Mouse (Mus musculus) adipocyte (in vitro differentiated cells): Measurements from ENCODE around the gene Rusc1.

Experiments
- DNase-seq: peaks from one replicate; pipeline ENCODE4 v3.0.0-alpha.2; 2016; ENCODE audit warnings: low spot score

The Rusc1 gene

GRCm38 (mm10) chr3:89093175-89093574 is at the start of gene Rusc1:
Gene Rusc1, minus strand, starts transcription at chr3:89093311.
- no peak for DNase-seq

GRCm38 (mm10) chr3:89136365-89136764 is 43.3 kb upstream of the Rusc1 start:
- DNase-seq: no peak

GRCm38 (mm10) chr3:89135958-89136357 is 42.8 kb upstream of the Rusc1 start, which contains the start of gene Pklr:
Gene Pklr, plus strand, starts transcription at chr3:89136142.
- no peak for DNase-seq

- no peak for DNase-seq
Measured at GRCm38 (mm10) chr3:89133752-89134151, 40.6 kb upstream of the Rusc1 start.

- no peak for DNase-seq
Measured at GRCm38 (mm10) chr3:89133063-89133450, 39.9 kb upstream of the Rusc1 start.

- DNase-seq: no peak
Measured at GRCm38 (mm10) chr3:89132285-89133062, 39.4 kb upstream of the Rusc1 start.

- DNase-seq: no peak
Measured at GRCm38 (mm10) chr3:89131816-89132215, 38.7 kb upstream of the Rusc1 start.

GRCm38 (mm10) chr3:89129908-89130307 is 36.8 kb upstream of the Rusc1 start:
- no peak for DNase-seq

GRCm38 (mm10) chr3:89125981-89126380 is 32.9 kb upstream of the Rusc1 start:
- no peak for DNase-seq

- peak; percentile 46 for DNase-seq
Measured at GRCm38 (mm10) chr3:89124241-89124640, 31.1 kb upstream of the Rusc1 start.

- peak; percentile 25 for DNase-seq
Measured at GRCm38 (mm10) chr3:89123313-89123712, 30.2 kb upstream of the Rusc1 start.

GRCm38 (mm10) chr3:89115522-89115921 is 22.4 kb upstream of the Rusc1 start:
- DNase-seq: peak; percentile 48

- no peak for DNase-seq
Measured at GRCm38 (mm10) chr3:89113058-89113457, 19.9 kb upstream of the Rusc1 start.

- DNase-seq: no peak
Measured at GRCm38 (mm10) chr3:89108146-89108545, 15.0 kb upstream of the Rusc1 start.

- no peak for DNase-seq
Measured at GRCm38 (mm10) chr3:89107545-89107944, 14.4 kb upstream of the Rusc1 start.

GRCm38 (mm10) chr3:89106881-89107280 is 13.8 kb upstream of the Rusc1 start:
- no peak for DNase-seq

- DNase-seq: no peak
Measured at GRCm38 (mm10) chr3:89103291-89103595, 10.1 kb upstream of the Rusc1 start.

GRCm38 (mm10) chr3:89102495-89103290 is 9.6 kb upstream of the Rusc1 start:
- DNase-seq: no peak

GRCm38 (mm10) chr3:89101812-89102494 is 8.8 kb upstream of the Rusc1 start, which contains the start of gene Fdps:
Gene Fdps, minus strand, starts transcription at chr3:89101959.
- DNase-seq: peak; percentile 99

GRCm38 (mm10) chr3:89101459-89101811 is 8.3 kb upstream of the Rusc1 start:
- peak; percentile 39 for DNase-seq

GRCm38 (mm10) chr3:89100811-89101210 is 7.7 kb upstream of the Rusc1 start, which contains the start of gene Gm43738:
Gene Gm43738, minus strand, starts transcription at chr3:89101099.
- no peak for DNase-seq

- DNase-seq: no peak
Measured at GRCm38 (mm10) chr3:89094021-89094420, 910 bp upstream of the Rusc1 start.
